Mouse (Mus musculus): Measurements from ENCODE around the gene Pjvk. TPM values are rescaled to one million over a fixed set of nuclear protein-coding genes. Genes with fewer than 3 reads are reported as not detected.

Pjvk gene
- 0.03 TPM in 1 of 2 replicates, not detected in the other for polyA plus RNA-seq (2012; rRNA removed)

GRCm38 (mm10) chr2:76647883-76648570 is at the start of gene Pjvk, which contains the start of gene Prkra:
TSS of gene Pjvk (plus strand) at chr2:76648476.
TSS of gene Prkra (minus strand) at chr2:76648015.

GRCm38 (mm10) chr2:76672966-76673392 is 24.7 kb downstream of the Pjvk start, which contains the start of gene Fkbp7:
TSS of gene Fkbp7 (minus strand) at chr2:76673116.

GRCm38 (mm10) chr2:76674725-76675427 is 26.6 kb downstream of the Pjvk start, which contains the start of gene Plekha3:
TSS of gene Plekha3 (plus strand) at chr2:76675281.

Other genes with a start within 250 kb of the Pjvk start
- gene Osbpl6, start 242.0 kb upstream of the Pjvk start, polyA plus RNA-seq (2012; rRNA removed): 0.14 and 0.26 TPM in 2 replicates
- gene Prkra, start 461 bp upstream of the Pjvk start, polyA plus RNA-seq (2012; rRNA removed): 6.5 and 6.8 TPM in 2 replicates
- 3.6 and 3.9 TPM in 2 replicates for gene Fkbp7, start 24.6 kb downstream of the Pjvk start, polyA plus RNA-seq (2012; rRNA removed)
- 3.7 and 4.5 TPM in 2 replicates for gene Plekha3, start 26.8 kb downstream of the Pjvk start, polyA plus RNA-seq (2012; rRNA removed)